Mouse (Mus musculus) ES-Bruce4 (cell line): ENCODE measurements at regions not wholly inside any gene's neighbourhood (a gene's known extent, or its start where the extent isn't known, plus 50 kb on each side); places are given as distances from the start of the nearest gene placed in this dataset.

ENCODE experiments used
- H3K27ac ChIP-seq: 2 replicates; pipeline ENCODE4 v1.5.1; 2012; ENCODE audit warnings: low read length, inconsistent platforms; ENCODE audit not compliant: insufficient read depth
- H3K27me3 ChIP-seq: 2 replicates; pipeline ENCODE4 v1.6.1; 2012; ENCODE audit warnings: mild to moderate bottlenecking, low read length, inconsistent platforms; ENCODE audit not compliant: control insufficient read depth, poor library complexity, insufficient read depth, severe bottlenecking
- H3K36me3 ChIP-seq: 2 replicates; pipeline ENCODE4 v1.6.1; 2012; ENCODE audit warnings: inconsistent platforms, mild to moderate bottlenecking, low read length, moderate library complexity; ENCODE audit not compliant: control insufficient read depth, poor library complexity, insufficient read depth, severe bottlenecking
- H3K4me1 ChIP-seq: one replicate; pipeline ENCODE4 v1.8.1; 2011; ENCODE audit warnings: low read length; ENCODE audit not compliant: control insufficient read depth, insufficient read depth
- H3K4me3 ChIP-seq: 2 replicates; pipeline ENCODE4 v1.5.1; 2011; ENCODE audit warnings: low read depth, mild to moderate bottlenecking, low read length
- H3K9ac ChIP-seq: 2 replicates; pipeline ENCODE4 v1.6.1; 2012; ENCODE audit warnings: low read depth, mild to moderate bottlenecking, inconsistent platforms; ENCODE audit not compliant: poor library complexity, severe bottlenecking
- H3K9me3 ChIP-seq: replicated peaks from 2 replicates; pipeline ENCODE4 v1.6.1; 2012; ENCODE audit warnings: mild to moderate bottlenecking, low read length, inconsistent platforms; ENCODE audit not compliant: control insufficient read depth, poor library complexity, insufficient read depth, severe bottlenecking
- CTCF ChIP-seq: IDR thresholded peaks from one replicate; pipeline ENCODE4 v1.8.1; 2011; ENCODE audit warnings: low read depth, low read length
- EP300 ChIP-seq: IDR thresholded peaks from 2 replicates; pipeline ENCODE4 v1.6.1; 2011; ENCODE audit warnings: low read depth, low read length; ENCODE audit not compliant: insufficient read depth
- POLR2A ChIP-seq: IDR thresholded peaks from one replicate; pipeline ENCODE4 v1.8.1; 2011; ENCODE audit warnings: low read length; ENCODE audit not compliant: insufficient read depth

DNA sequence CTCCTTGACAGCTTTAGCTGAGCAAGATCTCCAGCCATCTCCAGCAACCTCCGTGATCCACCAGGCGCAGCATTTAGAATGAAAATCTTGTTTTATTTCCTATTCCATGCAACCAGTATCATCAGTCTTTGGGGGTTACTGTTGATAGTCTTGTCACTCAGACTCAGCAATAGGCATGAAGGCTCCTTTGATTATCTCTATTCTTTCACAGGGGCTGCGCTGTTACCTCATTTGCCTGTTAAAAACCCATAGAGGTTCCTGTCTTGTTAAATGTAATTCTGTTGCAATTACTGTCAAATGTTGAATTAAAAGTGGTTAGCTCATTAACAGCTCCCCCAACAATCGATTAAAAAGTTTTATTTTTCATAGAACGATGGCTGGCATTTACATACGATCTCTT, 502.7 kb downstream of the Olfm4 start:
- Histone ChIP-seq H3K36me3 (no peaks in the 10 kb centered on the region), H3K9me3 (no peaks in the 10 kb centered on the region), H3K4me1 (no peaks in the 10 kb centered on the region), H3K27ac (no peak overlapping the region), H3K27me3 (no peaks in the 10 kb centered on the region), H3K4me3 (no peak overlapping the region), H3K9ac (no peak overlapping the region)
- no peak for TF ChIP-seq POLR2A
- no peak for TF ChIP-seq EP300
- no peak for TF ChIP-seq CTCF

DNA sequence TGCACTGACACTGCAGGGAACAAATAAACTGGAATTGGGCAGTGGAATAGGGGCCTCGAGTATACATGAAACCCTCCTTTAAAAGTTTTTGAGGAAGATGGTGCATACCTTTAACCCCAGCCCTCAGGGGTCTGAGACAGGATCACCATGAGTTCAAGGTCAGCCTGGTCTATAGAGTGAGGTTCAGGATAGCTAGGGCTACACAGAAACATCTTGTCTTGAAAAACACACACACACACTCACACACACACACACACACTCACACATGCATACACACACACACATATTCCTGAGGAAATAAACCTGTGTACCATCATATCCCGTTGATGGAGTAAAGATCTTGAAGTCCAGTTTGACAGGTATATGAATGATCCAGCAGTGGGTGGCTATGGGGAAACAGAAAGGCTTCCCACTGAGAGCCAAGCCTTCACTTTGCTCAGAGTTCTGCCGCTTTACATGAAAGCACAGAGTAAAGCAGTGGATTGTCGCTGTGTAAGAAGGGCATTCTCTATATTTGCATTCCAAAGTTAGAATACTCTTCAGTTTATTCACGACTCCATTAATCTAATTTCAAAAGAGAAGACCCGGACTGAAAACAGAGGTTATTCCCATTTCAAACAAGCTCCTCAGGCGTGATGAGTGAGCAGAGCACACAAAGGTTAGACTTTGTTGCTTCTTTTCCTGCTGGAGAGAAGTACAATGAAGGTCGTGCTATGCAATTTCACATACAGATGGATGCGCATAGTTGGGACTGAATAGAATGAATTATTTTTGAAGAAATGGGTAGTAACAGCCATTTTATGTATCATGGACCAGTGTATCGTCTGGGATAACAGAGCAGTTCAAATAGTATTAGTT, 508.4 kb downstream of the Olfm4 start:
- H3K9me3 ChIP-seq = no peaks in the 10 kb centered on the region
- H3K4me1 ChIP-seq = no peaks in the 10 kb centered on the region
- H3K9ac ChIP-seq = no peak overlapping the region
- no peaks in the 10 kb centered on the region for H3K27me3 ChIP-seq
- TF ChIP-seq EP300 (no peak), CTCF (no peak), POLR2A (no peak)
- H3K27ac ChIP-seq = no peak overlapping the region
- H3K36me3 ChIP-seq = no peaks in the 10 kb centered on the region
- no peak overlapping the region for H3K4me3 ChIP-seq

DNA sequence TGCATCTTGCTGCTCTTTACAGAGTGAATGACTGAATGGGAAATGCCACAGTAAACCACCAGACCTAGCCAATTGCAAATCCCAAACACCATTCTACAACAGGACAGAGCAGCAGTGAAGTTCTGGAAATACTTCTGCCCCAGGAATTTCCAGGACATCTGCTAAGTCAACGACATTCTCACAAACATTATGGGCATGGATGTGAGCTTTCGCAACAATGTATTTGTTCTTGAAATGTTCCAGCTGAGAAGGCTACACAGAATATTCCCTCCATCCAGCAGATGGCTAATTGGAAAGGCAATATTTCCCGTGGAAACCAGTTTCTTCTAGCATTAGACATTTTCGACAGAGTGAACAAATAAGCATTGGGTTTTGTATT, 509.0 kb downstream of the Olfm4 start:
- no peaks in the 10 kb centered on the region for H3K4me1 ChIP-seq
- H3K27me3 ChIP-seq = no peaks in the 10 kb centered on the region
- no peak for TF ChIP-seq CTCF
- no peak for TF ChIP-seq POLR2A
- TF ChIP-seq EP300 = no peak
- H3K9ac ChIP-seq = no peak overlapping the region
- no peak overlapping the region for H3K27ac ChIP-seq
- no peaks in the 10 kb centered on the region for H3K36me3 ChIP-seq
- H3K4me3 ChIP-seq = no peak overlapping the region
- H3K9me3 ChIP-seq = no peaks in the 10 kb centered on the region

DNA sequence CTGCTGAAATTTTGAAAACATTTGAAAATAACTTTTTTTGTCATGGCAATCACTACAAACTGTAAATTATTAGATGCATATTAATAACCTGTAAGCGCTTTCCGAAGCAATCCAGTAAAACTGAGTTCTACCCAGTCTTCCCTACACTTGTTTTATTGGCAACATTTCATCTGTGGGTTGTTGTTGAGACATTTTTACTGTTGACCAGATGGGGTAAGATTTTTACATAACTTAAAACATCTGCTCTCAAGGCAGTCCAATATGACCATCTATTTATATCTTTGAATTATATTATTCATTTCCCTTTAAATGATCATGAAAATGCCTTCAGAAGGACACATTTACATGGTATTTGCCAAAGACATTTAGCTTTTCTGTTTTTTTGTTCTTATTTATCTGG, 520.5 kb downstream of the Olfm4 start:
- TF ChIP-seq EP300 (no peak), CTCF (no peak), POLR2A (no peak)
- Histone ChIP-seq H3K9me3 (no peaks in the 10 kb centered on the region), H3K9ac (no peak overlapping the region), H3K27ac (no peak overlapping the region), H3K36me3 (no peaks in the 10 kb centered on the region), H3K4me3 (no peak overlapping the region), H3K4me1 (no peaks in the 10 kb centered on the region), H3K27me3 (no peaks in the 10 kb centered on the region)

DNA sequence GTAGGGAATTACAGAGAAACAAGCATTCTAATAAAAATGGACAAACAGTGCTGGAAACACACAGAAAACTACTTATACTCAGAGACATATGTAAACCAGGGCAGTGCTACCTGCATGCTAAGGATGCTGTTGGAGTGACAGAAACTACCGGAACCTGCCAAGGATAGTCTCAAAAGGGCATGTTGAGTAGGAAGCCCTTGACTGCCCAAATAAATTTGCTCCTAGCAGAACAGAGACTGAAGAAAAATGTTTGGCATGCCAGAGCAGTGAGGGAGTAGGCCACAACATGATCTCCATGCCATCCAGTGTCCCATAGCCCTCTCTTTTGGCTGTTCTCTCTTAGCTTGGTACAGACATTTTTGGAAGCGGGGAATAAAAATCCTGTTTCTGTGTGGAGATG, 532.7 kb downstream of the Olfm4 start:
- Histone ChIP-seq H3K9ac (no peak overlapping the region), H3K27ac (no peak overlapping the region), H3K4me1 (no peaks in the 10 kb centered on the region), H3K4me3 (no peak overlapping the region), H3K36me3 (no peaks in the 10 kb centered on the region), H3K9me3 (no peaks in the 10 kb centered on the region), H3K27me3 (no peaks in the 10 kb centered on the region)
- TF ChIP-seq POLR2A (no peak), EP300 (no peak), CTCF (no peak)

DNA sequence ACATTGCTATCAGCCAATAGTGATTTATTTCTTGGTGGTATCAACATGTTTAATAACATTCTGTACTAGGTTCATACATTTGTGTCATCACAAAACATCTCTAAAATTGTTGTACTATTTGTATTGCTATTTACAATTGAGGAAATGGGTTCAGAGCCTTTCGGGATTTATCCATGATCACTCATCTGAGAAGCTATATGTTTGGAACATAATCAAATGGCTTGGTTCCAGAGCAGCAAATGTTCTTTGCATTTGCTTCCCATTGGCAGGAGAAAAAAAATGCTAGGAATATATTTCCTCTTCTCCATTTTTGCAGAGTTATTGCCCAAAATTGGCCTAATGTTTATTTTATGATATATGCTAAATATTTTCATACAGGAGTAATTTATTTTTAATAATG, 537.3 kb downstream of the Olfm4 start:
- no peak overlapping the region for H3K9ac ChIP-seq
- TF ChIP-seq EP300 (no peak), CTCF (no peak), POLR2A (no peak)
- no peaks in the 10 kb centered on the region for H3K9me3 ChIP-seq
- H3K4me1 ChIP-seq = no peaks in the 10 kb centered on the region
- H3K4me3 ChIP-seq = no peak overlapping the region
- H3K27ac ChIP-seq = no peak overlapping the region
- H3K27me3 ChIP-seq = no peaks in the 10 kb centered on the region
- no peaks in the 10 kb centered on the region for H3K36me3 ChIP-seq
